Mouse (Mus musculus): ENCODE data around the gene Hepacam2. TPM values are rescaled to one million over a fixed set of nuclear protein-coding genes. Genes with fewer than 3 reads are reported as not detected.

Gene Hepacam2
- polyA plus RNA-seq, 1 experiment from 2014 or later = 0.72 TPM

- H3K4me1 ChIP-seq = no peaks in the 10 kb centered on the region
- H3K9me3 ChIP-seq = no peaks in the 10 kb centered on the region
- H3K27me3 ChIP-seq (replicated peaks; ENCODE audit: low read depth, poor library complexity, severe bottlenecking) = no peaks in the 10 kb centered on the region
- WGBS = 77% methylated on average over 5 of the region's 5 CpGs
- H3K36me3 ChIP-seq (replicated peaks) = no peaks in the 10 kb centered on the region
- H3K27ac ChIP-seq (replicated peaks) = no peak overlapping the region
- no peak overlapping the region for H3K4me3 ChIP-seq
- DNase-seq (ENCODE audit: low spot score) = peak; percentile 9
Observed at GRCm38 (mm10) chr6:3505289-3505688, 7.2 kb upstream of the Hepacam2 start.

GRCm38 (mm10) chr6:3500286-3500685, 2.2 kb upstream of the Hepacam2 start:
- no peaks in the 10 kb centered on the region for H3K27me3 ChIP-seq (replicated peaks; ENCODE audit: low read depth, poor library complexity, severe bottlenecking)
- H3K9me3 ChIP-seq = no peaks in the 10 kb centered on the region
- no peaks in the 10 kb centered on the region for H3K36me3 ChIP-seq (replicated peaks)
- peaks cover 12% of the 10 kb centered on the region; the same call in 1 of the 2 replicates for H3K4me1 ChIP-seq
- WGBS = 94% methylated on average over 3 of the region's 3 CpGs
- no peak overlapping the region for H3K4me3 ChIP-seq
- H3K27ac ChIP-seq (replicated peaks) = no peak overlapping the region
- DNase-seq (ENCODE audit: low spot score) = no peak

- no peaks in the 10 kb centered on the region for H3K9me3 ChIP-seq
- H3K4me3 ChIP-seq = no peak overlapping the region
- peaks cover 12% of the 10 kb centered on the region; the same call in 1 of the 2 replicates for H3K4me1 ChIP-seq
- no peak overlapping the region for H3K27ac ChIP-seq (replicated peaks)
- 6% methylated on average over 2 of the region's 2 CpGs for WGBS
- DNase-seq (ENCODE audit: low spot score) = no peak
- no peaks in the 10 kb centered on the region for H3K36me3 ChIP-seq (replicated peaks)
- H3K27me3 ChIP-seq (replicated peaks; ENCODE audit: low read depth, poor library complexity, severe bottlenecking) = no peaks in the 10 kb centered on the region
Observed at GRCm38 (mm10) chr6:3496210-3496609, 1.9 kb downstream of the Hepacam2 start.

- H3K4me3 ChIP-seq = no peak overlapping the region
- peaks cover 8% of the 10 kb centered on the region; the same call in 1 of the 2 replicates for H3K4me1 ChIP-seq
- WGBS = 81% methylated on average over 5 of the region's 5 CpGs
- no peaks in the 10 kb centered on the region for H3K27me3 ChIP-seq (replicated peaks; ENCODE audit: low read depth, poor library complexity, severe bottlenecking)
- no peaks in the 10 kb centered on the region for H3K36me3 ChIP-seq (replicated peaks)
- H3K27ac ChIP-seq (replicated peaks) = no peak overlapping the region
- no peaks in the 10 kb centered on the region for H3K9me3 ChIP-seq
- DNase-seq (ENCODE audit: low spot score) = no peak
Observed at GRCm38 (mm10) chr6:3494285-3494684, 3.8 kb downstream of the Hepacam2 start.

DNA sequence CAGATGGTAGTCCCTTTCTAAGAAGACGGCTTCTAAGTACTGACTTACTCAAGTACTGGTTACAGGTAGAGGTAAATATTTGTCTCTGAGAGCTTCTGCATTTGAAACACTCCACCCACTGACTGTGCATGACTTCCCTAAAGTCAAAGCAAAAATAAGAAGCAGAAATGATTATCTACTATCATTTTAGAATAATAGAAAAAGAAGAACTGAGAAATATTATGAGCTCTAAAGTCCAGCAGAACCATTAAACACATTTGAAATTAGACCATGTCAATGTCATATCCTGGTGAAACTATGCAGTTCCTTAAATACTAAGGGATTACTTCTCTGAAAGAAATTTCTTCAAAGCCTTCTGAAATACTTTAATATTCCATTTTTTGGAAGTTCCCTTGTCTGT, 10.7 kb downstream of the Hepacam2 start:
- Histone ChIP-seq H3K27ac (replicated peaks) (no peak overlapping the region), H3K36me3 (replicated peaks) (no peaks in the 10 kb centered on the region), H3K4me3 (no peak overlapping the region), H3K4me1 (no peaks in the 10 kb centered on the region), H3K9me3 (no peaks in the 10 kb centered on the region), H3K27me3 (replicated peaks; ENCODE audit: low read depth, poor library complexity, severe bottlenecking) (no peaks in the 10 kb centered on the region)
- no peak for DNase-seq (ENCODE audit: low spot score)
- WGBS = 93% methylated on average over 1 of the region's 1 CpGs

DNA sequence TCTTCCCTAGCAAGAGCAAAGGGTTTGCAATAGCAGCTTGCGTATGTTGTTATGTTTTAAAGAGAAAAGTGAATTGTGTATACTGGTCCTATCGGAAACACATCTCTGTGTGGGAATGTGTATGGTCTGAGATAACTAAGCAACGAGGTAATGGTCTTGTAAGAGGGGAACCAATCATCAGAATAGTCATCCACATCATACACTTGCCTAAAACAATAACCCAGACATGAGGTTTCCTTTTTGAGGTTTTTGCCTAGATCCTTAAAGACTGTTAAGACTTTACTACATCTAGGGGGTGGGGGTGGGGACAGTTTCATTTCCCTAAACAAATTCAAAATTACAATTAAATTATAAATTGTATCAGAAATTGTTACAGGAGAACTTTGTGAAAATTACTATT, 13.0 kb downstream of the Hepacam2 start:
- Histone ChIP-seq H3K27me3 (replicated peaks; ENCODE audit: low read depth, poor library complexity, severe bottlenecking) (no peaks in the 10 kb centered on the region), H3K36me3 (replicated peaks) (no peaks in the 10 kb centered on the region), H3K4me1 (no peaks in the 10 kb centered on the region), H3K9me3 (no peaks in the 10 kb centered on the region), H3K27ac (replicated peaks) (no peak overlapping the region), H3K4me3 (no peak overlapping the region)
- DNase-seq (ENCODE audit: low spot score) = no peak
- WGBS = 85% methylated on average over 3 of the region's 3 CpGs

- H3K4me3 ChIP-seq = no peak overlapping the region
- 86% methylated on average over 3 of the region's 3 CpGs for WGBS
- DNase-seq (ENCODE audit: low spot score) = no peak
- H3K27ac ChIP-seq (replicated peaks) = no peak overlapping the region
- no peaks in the 10 kb centered on the region for H3K27me3 ChIP-seq (replicated peaks; ENCODE audit: low read depth, poor library complexity, severe bottlenecking)
- no peaks in the 10 kb centered on the region for H3K36me3 ChIP-seq (replicated peaks)
- no peaks in the 10 kb centered on the region for H3K4me1 ChIP-seq
- H3K9me3 ChIP-seq = no peaks in the 10 kb centered on the region
Observed at GRCm38 (mm10) chr6:3481705-3482104, 16.4 kb downstream of the Hepacam2 start.

GRCm38 (mm10) chr6:3479853-3480252, 18.2 kb downstream of the Hepacam2 start:
- Histone ChIP-seq H3K36me3 (replicated peaks) (no peaks in the 10 kb centered on the region), H3K4me1 (no peaks in the 10 kb centered on the region), H3K4me3 (no peak overlapping the region), H3K9me3 (no peaks in the 10 kb centered on the region), H3K27ac (replicated peaks) (no peak overlapping the region), H3K27me3 (replicated peaks; ENCODE audit: low read depth, poor library complexity, severe bottlenecking) (no peaks in the 10 kb centered on the region)
- 79% methylated on average over 5 of the region's 5 CpGs for WGBS
- no peak for DNase-seq (ENCODE audit: low spot score)

DNA sequence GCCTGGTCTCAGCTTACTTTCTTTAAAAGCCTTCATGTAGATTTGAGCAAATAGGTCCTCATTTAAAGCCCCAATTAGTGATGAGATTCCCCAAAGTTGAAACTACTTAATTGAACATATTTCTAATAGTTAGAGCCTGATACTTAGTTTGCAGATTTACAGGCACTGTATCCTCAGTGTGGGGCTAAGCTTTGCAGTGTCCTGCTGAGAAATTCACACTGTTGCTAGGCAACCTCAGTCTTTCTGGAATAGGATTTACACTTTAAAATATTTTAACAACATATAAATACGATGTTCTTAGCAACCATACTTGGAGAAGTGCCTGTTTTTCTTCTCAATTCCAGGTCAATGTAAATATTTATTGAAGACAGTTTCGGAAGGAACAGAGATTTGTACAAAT, 21.8 kb downstream of the Hepacam2 start:
- WGBS = 84% methylated on average over 2 of the region's 2 CpGs
- Histone ChIP-seq H3K36me3 (replicated peaks) (no peaks in the 10 kb centered on the region), H3K4me3 (no peak overlapping the region), H3K27me3 (replicated peaks; ENCODE audit: low read depth, poor library complexity, severe bottlenecking) (no peaks in the 10 kb centered on the region), H3K9me3 (no peaks in the 10 kb centered on the region), H3K27ac (replicated peaks) (no peak overlapping the region), H3K4me1 (no peaks in the 10 kb centered on the region)
- no peak for DNase-seq (ENCODE audit: low spot score)

GRCm38 (mm10) chr6:3470706-3471105, 27.4 kb downstream of the Hepacam2 start:
- 77% methylated on average over 2 of the region's 2 CpGs for WGBS
- Histone ChIP-seq H3K27ac (replicated peaks) (no peak overlapping the region), H3K27me3 (replicated peaks; ENCODE audit: low read depth, poor library complexity, severe bottlenecking) (no peaks in the 10 kb centered on the region), H3K9me3 (no peaks in the 10 kb centered on the region), H3K4me1 (no peaks in the 10 kb centered on the region), H3K36me3 (replicated peaks) (no peaks in the 10 kb centered on the region), H3K4me3 (no peak overlapping the region)
- no peak for DNase-seq (ENCODE audit: low spot score)

- no peak for DNase-seq (ENCODE audit: low spot score)
- WGBS = 66% methylated on average over 1 of the region's 1 CpGs
Observed at GRCm38 (mm10) chr6:3468627-3469026, 29.5 kb downstream of the Hepacam2 start.

GRCm38 (mm10) chr6:3463594-3463993, 34.5 kb downstream of the Hepacam2 start:
- WGBS = 84% methylated on average over 2 of the region's 2 CpGs
- peaks cover 6% of the 10 kb centered on the region; the same call in 1 of the 2 replicates for H3K4me1 ChIP-seq
- no peak for DNase-seq (ENCODE audit: low spot score)
- H3K27ac ChIP-seq (replicated peaks) = no peak overlapping the region
- no peak overlapping the region for H3K4me3 ChIP-seq
- H3K27me3 ChIP-seq (replicated peaks; ENCODE audit: low read depth, poor library complexity, severe bottlenecking) = no peaks in the 10 kb centered on the region
- H3K9me3 ChIP-seq = no peaks in the 10 kb centered on the region
- H3K36me3 ChIP-seq (replicated peaks) = no peaks in the 10 kb centered on the region

More at GRCm38 (mm10) chr6:3468627-3469026, 29.5 kb downstream of the Hepacam2 start:
- no peaks in the 10 kb centered on the region for H3K9me3 ChIP-seq
- no peaks in the 10 kb centered on the region for H3K27me3 ChIP-seq (replicated peaks; ENCODE audit: low read depth, poor library complexity, severe bottlenecking)
- no peak overlapping the region for H3K4me3 ChIP-seq
- H3K27ac ChIP-seq (replicated peaks) = no peak overlapping the region
- no peaks in the 10 kb centered on the region for H3K36me3 ChIP-seq (replicated peaks)
- no peaks in the 10 kb centered on the region for H3K4me1 ChIP-seq

- no peak for DNase-seq (ENCODE audit: low spot score)
- Histone ChIP-seq H3K27ac (replicated peaks) (no peak overlapping the region), H3K4me1 (peaks cover 6% of the 10 kb centered on the region; the same call in 1 of the 2 replicates), H3K27me3 (replicated peaks; ENCODE audit: low read depth, poor library complexity, severe bottlenecking) (no peaks in the 10 kb centered on the region), H3K9me3 (no peaks in the 10 kb centered on the region), H3K4me3 (no peak overlapping the region), H3K36me3 (replicated peaks) (no peaks in the 10 kb centered on the region)
- WGBS = 76% methylated on average over 6 of the region's 6 CpGs
Observed at GRCm38 (mm10) chr6:3463026-3463425, 35.1 kb downstream of the Hepacam2 start.
